Mouse (Mus musculus): Measurements from ENCODE around the gene Vps13a. TPM values are rescaled to one million over a fixed set of nuclear protein-coding genes. Genes with fewer than 3 reads are reported as not detected.
"Not testable (repeated sequence)": the region's sequence is repeated elsewhere in the genome, so short reads cannot be mapped to it uniquely, and the experiment has no call there.

Vps13a gene
- total RNA-seq, 2 experiments from 2014 or later, result 24.6 to 27.1 TPM

DNA sequence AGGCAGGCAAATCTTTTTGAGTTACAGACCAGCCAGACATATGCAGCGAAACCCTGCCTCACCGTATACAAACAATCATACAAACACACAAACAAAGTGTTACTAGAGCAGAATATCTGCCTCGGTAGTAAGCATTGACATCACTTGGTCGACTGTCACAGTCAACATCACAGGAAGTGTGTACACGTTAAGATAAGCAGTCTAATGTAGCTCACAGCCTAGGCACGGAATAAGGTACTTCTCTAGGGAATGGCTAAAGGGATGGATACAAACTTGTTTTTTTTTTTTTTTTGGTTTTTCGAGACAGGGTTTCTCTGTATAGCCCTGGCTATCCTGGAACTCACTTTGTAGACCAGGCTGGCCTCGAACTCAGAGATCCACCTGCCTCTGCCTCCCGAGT, 23.3 kb downstream of the Vps13a start:
- not testable (repeated sequence) for DNase-seq

DNA sequence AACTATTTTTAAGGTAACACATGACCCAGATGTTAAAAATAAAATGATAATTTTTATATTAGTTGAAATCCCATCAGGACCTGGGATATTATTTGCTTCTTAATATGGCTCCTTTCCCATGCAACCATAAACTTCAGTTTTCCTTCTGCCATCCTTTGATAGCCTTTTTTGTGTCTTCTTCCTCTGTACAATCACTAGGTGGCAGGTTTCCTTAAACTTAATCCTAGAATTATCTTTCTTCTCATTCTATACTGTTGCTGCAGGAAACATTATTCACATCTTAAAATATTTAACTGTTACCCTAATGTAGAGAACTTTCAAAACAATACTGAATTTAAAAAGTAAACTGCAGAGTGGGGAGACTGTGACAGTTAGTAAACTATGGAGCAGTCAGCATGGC, 24.9 kb downstream of the Vps13a start:
- DNase-seq, result no peak

GRCm38 (mm10) chr19:16755226-16755625, 25.5 kb downstream of the Vps13a start:
- DNase-seq, result no peak

DNA sequence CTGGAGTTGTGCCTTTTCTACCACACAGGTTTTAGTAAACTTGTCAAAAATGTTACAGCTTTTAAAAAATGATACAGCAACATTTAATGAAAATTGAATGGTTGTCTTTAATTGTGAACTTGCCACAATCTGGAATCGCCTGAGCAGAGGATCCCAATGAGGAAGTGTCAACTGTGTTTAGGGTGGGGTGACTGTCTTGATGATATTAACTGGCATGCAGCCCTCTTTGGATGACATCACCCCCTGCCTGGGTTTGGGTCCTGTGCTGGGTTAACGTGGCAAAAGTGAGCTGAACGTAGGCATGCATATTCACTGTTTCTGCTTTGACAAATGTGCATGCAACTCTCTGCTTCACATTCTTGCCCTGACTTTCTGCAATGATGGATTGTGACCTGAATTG, 27.6 kb downstream of the Vps13a start:
- no peak for DNase-seq

GRCm38 (mm10) chr19:16736854-16737253, 43.9 kb downstream of the Vps13a start:
- DNase-seq, result no peak

GRCm38 (mm10) chr19:16728729-16729128, 52.0 kb downstream of the Vps13a start:
- DNase-seq, result no peak

GRCm38 (mm10) chr19:16715249-16715648, 65.5 kb downstream of the Vps13a start:
- no peak for DNase-seq

- no peak for DNase-seq
These were observed 78.9 kb downstream of the Vps13a start for GRCm38 (mm10) chr19:16701790-16702189.

DNA sequence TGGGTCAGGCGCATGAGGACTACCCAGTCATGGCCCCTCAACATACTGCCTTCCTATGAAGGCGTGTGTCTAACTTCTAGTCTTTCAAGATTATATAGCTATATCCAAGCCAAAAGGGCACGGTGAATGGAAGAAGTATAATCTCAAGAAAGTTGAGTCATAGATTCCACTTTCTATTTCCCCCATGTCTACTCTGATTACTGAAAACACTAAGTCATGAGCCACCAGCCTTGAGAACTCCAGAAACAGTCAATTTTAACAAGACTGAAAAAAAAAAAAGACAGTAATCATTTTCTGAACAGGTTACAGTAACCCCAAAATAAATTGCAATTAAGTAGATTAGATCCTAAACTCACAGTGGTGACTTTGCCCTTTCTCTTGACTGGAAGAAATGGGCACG, 95.8 kb downstream of the Vps13a start:
- no peak for DNase-seq

GRCm38 (mm10) chr19:16684210-16684609, 96.5 kb downstream of the Vps13a start:
- DNase-seq, result no peak

DNA sequence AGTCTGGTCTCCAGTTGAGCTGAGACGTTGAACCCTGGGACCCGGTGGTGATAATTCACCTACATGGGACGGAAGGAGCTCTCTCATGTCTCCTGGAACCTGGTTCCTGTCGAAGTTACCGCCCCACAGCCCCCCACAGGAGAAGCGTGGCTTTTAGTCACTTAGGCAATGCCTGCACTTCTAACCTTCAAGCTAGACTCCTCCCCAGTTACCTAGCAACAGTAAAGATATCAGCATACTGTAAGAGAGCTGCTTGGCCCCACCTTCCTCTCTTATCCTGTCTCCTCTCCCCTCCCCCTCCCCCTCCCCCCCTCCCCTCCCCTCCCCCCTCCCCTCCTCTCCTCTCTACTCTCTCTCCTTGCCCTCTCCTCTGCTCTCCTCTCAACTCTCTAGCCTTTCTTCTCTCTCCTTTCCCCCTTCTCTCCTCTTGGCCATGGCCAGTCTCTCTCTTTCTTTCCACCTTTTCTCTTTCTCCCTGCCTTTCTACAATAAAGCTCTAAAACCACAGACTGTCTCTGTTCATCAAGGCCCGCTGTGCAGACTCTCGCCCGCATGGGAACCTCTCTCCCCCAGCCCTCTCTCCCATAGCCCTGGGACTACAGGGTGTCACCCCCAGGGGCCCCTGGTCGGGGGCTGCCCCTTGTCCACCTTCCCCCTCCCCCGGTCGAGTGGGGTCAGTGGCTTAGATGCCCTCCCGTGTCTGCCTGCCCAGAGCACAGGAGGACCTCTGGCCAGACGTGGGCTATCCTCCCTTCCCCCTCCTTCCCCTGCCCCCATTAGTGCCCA, 154.9 kb downstream of the Vps13a start:
- DNase-seq, result no peak

DNA sequence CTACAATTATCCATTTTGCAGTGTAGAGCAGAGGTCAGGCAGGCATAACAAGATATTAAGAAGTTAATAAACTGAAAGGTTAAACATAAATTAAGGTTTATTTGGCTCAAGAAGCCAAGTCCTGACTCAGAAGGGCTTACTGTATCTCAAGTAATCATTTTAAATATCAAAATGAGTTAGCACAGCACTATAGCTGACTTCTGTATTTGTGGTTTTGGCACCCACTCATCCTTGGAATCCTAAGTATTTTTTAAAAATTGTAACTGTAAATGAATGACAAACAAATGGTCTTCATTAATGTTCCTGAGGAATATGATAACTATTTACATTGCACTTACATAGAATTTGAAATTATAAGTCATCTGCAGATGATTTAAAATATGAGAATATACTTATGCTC, 155.7 kb downstream of the Vps13a start:
- no peak for DNase-seq

DNA sequence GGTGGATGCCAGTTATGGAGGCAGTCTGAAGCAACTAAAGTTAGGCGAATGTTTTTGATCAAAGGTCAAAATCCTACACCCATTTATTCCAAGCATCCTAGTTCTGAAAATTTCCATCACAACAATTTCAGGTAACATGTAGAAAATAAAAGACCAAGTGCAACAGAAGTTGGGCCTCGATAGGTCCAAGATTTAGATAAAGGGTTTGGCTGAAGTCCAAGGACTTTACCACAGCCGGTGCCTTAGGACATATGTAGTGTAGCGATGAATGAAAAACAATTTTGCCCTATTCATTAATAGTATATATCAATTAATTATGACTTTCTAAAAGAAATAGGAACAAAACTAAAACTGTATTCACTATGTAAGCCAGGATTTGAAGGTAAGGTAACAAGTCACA, 157.6 kb downstream of the Vps13a start:
- DNase-seq, result no peak

GRCm38 (mm10) chr19:16607634-16608033, 173.1 kb downstream of the Vps13a start:
- DNase-seq, result no peak

- no peak for DNase-seq
These were observed 178.7 kb downstream of the Vps13a start for GRCm38 (mm10) chr19:16602026-16602425.

- peak; percentile 85 for DNase-seq
These were observed 181.3 kb downstream of the Vps13a start for GRCm38 (mm10) chr19:16599298-16599970.

DNA sequence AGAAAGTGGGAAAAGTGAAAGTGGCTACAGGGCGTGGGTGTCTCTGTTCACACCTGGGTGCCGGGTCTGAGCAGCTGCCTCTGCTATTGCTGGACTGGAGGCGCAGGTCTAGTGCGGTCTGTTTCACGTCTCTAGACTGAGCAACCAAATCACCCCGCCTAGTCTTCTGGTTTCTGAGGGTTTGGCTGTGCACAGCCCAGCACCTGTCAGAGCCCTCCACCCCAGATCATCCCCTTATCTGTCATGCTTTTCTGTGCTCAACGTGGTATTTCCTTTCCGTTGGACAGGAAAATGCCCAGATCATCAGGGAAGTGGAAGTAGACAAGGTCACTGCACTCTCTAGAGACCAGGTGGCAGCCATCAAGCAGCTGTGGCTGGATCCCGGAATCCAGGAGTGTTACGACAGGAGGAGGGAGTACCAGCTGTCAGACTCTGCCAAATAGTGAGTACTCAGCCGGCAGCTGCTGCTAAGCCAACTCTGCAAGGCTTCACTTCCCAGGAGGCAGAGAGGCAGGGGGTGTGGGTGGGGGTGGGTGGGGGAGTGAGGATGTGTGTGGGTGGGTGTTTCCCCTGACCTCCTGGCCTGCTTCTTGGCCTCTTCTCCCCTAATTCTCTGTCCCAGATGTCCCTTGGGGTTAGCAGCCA, 182.0 kb downstream of the Vps13a start:
- DNase-seq, result peak; percentile 18

DNA sequence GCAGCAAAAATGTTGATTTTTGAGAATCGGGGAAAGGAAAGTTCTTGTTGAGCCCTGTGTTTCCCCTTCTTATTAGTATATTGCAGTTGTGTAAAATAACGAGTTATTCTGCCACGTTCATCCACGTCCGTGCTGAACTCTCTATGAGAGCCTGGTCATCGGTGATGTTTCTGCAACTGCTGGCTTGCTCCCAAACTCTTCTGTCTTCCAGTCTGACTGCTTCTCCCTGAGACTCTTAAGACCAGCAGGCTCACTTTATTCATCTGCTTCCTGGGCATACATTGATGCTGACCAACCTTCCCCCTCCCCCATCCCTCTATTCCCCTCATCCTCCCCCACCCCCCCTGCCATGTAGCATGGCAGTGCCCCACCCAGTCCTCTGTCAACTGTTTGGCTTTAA, 183.5 kb downstream of the Vps13a start:
- no peak for DNase-seq

- no peak for DNase-seq
These were observed 186.8 kb downstream of the Vps13a start for GRCm38 (mm10) chr19:16593975-16594317.

- no peak for DNase-seq
These were observed 187.3 kb downstream of the Vps13a start for GRCm38 (mm10) chr19:16593256-16593974.

GRCm38 (mm10) chr19:16585379-16585778, 195.4 kb downstream of the Vps13a start:
- DNase-seq, result no peak

DNA sequence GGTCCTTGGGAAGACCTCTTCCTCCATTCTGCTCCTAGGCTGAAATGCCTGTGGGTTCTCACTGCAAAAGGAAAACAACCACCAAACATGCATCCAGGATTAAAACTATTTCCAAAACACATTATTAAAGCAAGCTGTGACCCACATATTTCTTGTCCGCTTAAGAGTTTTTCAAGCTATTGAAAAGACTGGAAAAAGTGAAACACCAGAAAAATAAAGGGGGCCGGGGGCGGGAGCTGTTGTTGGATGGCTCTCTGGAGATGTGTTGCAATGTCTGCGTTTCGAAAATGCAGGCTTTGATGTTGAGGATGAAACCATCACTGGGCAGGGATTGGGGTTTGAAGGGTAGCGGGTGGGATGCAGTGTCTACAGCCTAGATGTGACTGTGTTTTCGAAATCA, 196.2 kb downstream of the Vps13a start:
- no peak for DNase-seq

- DNase-seq, result no peak
These were observed 200.2 kb downstream of the Vps13a start for GRCm38 (mm10) chr19:16580501-16580900.
